Mouse (Mus musculus) lung, adult 2 months (tissue): Measurements from ENCODE around the gene Fcho2.

Source experiments
- CTCF ChIP-seq: fragments of 200-500 bp; IDR thresholded peaks from 2 replicates; pipeline ENCODE4 v1.5.1; 2011; ENCODE audit warnings: mild to moderate bottlenecking, low read length, control low read depth; ENCODE audit not compliant: insufficient read depth
- POLR2A ChIP-seq: fragments of 200-500 bp; IDR thresholded peaks from 2 replicates; pipeline ENCODE4 v1.6.1; 2011; ENCODE audit warnings: low read depth, mild to moderate bottlenecking, control low read depth, low read length, borderline replicate concordance; ENCODE audit errors: extremely low read depth

- TF ChIP-seq POLR2A = no peak
- TF ChIP-seq CTCF = no peak
These were observed 111.5 kb downstream of the Fcho2 start for GRCm38 (mm10) chr13:98703786-98704185.
